Mouse (Mus musculus): ENCODE data around the gene Pcp4l1.

DNA sequence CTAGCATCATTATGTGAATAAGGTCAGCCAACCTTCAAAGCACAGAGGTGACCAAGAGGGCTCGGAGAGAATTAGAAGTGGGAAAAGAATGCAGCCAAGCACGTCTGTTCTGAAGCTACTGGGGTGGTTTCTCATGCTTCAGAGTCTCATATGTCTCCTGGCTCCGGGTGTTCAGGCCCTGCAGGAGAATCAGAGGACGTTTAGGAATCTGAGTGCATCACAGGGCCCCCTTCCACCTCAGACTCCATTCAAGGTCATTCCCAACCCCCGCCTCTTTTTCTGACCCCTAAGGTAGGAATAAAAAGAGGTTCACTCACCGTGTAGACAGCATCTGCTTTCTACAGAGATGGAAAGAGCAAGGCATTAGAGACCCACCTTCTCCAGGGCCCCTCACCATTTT is 33.7 kb upstream of the Pcp4l1 start:
- TF ChIP-seq CTCF (IDR thresholded peaks at IDR 0.05; ENCODE audit: borderline replicate concordance, insufficient read depth, low read length) (no peak), POLR2A (IDR thresholded peaks at IDR 0.05; ENCODE audit: low read depth, low read length) (no peak)
